Comparison of ENCODE assay signal across 23 mouse cellular contexts in genomic region chr13:102666731-102667130, GRCm38 (mm10). TPM values are rescaled to one million over a fixed set of nuclear protein-coding genes. Genes with fewer than 3 reads are reported as not detected.
DNase-seq lines count a peak whose midpoint lies in the region; ATAC-seq and TF ChIP-seq lines count a peak whose summit lies in the region.
"Had no signal": no experiment of that assay in that cellular context is flagged by ENCODE, and none has a peak within 500 bp of the region (broad histone marks: within the 10 kb centered on the region; RNA-seq: fewer than 3 reads in every experiment).

No protein-coding gene starts in this region.

- H3K79me2 ChIP-seq in macrophage (ENCODE audit: inconsistent target): no peaks in the 10 kb centered on the region

- DNase-seq in heart, adult 11 months: peak; percentile 83
- DNase-seq in heart, postnatal 14 days: no peak
- DNase-seq in spleen, adult 2 months (ENCODE audit: low read depth in 1 of 2, low spot score in 2 of 2): no peak
- DNase-seq in spleen, adult 12 weeks (ENCODE audit: low spot score): no peak
- DNase-seq in thymus, adult 18-20 months: no peak
- no peak for DNase-seq in thymus, postnatal 36 days
- DNase-seq: cerebellum, adult 9-10 months; gastrocnemius, postnatal 25 days; kidney, postnatal 4 days; layer of hippocampus, postnatal 36 days; lung, embryonic 14.5 days; midbrain, embryonic 14.5 days; thymus, postnatal 14 days had no signal

- H3K27ac ChIP-seq in spleen, adult 2 months (ENCODE audit: insufficient read depth, low read length): 0 out of 2 replicates have a peak overlapping the region, but pooled peaks have one; percentile 18
- peak overlapping the region; percentile 5; the same call in 1 of the 2 replicates for H3K27ac ChIP-seq in macrophage
- H3K27ac ChIP-seq: embryonic facial prominence, embryonic 12.5 days; forebrain, embryonic 13.5 days; heart, embryonic 10.5 days; hindbrain, embryonic 13.5 days; intestine, embryonic 15.5 days; stomach, postnatal 0 days had no signal

- no peak for TF ChIP-seq CTCF in spleen, adult 2 months (IDR thresholded peaks at IDR 0.05; ENCODE audit: extremely low read depth, insufficient read depth, insufficient read length, insufficient replicate concordance)

- H3K4me1 ChIP-seq in spleen, adult 2 months (ENCODE audit: control insufficient read depth, insufficient read depth, insufficient read length): peaks cover 8% of the 10 kb centered on the region; the same call in 1 of the 2 replicates
- H3K4me1 ChIP-seq: hindbrain, embryonic 13.5 days had no signal

- intact Hi-C loops in heart, postnatal 14 days (cut with DNase I): no loop called here

- WGBS in spleen, adult 2 months: 15% methylated on average over 4 of the region's 4 CpGs
- WGBS in macrophage (ENCODE audit: missing documents): 15% methylated on average over 4 of the region's 4 CpGs

- no peaks in the 10 kb centered on the region for H3K27me3 ChIP-seq in spleen, adult 2 months (ENCODE audit: control insufficient read depth, insufficient read depth, low read length)
- H3K27me3 ChIP-seq: embryonic facial prominence, embryonic 12.5 days; forebrain, embryonic 13.5 days; intestine, embryonic 15.5 days had no signal

- no peak overlapping the region for H3K4me3 ChIP-seq in spleen, adult 2 months (ENCODE audit: extremely low read depth, insufficient read depth, insufficient read length)
- H3K4me3 ChIP-seq in macrophage (ENCODE audit: inconsistent target): no peak overlapping the region
- H3K4me3 ChIP-seq: embryonic facial prominence, embryonic 12.5 days; erythroblast, embryonic 14.5 days; forebrain, embryonic 13.5 days; heart, embryonic 10.5 days; hindbrain, embryonic 13.5 days; intestine, embryonic 15.5 days; myocyte had no signal

- ATAC-seq in inflammation-experienced regulatory T-cells, adult 6 months: no peak
- ATAC-seq: forebrain, embryonic 13.5 days; intestine, embryonic 15.5 days had no signal

- TF ChIP-seq POLR2A in spleen, adult 2 months (IDR thresholded peaks at IDR 0.05; ENCODE audit: low read depth, low read length): no peak

- no peaks in the 10 kb centered on the region for H3K36me3 ChIP-seq in spleen, adult 2 months (ENCODE audit: control insufficient read depth, insufficient read depth, low read length)
- no peaks in the 10 kb centered on the region for H3K36me3 ChIP-seq in macrophage (ENCODE audit: inconsistent target)
- H3K36me3 ChIP-seq: embryonic facial prominence, embryonic 12.5 days; heart, embryonic 10.5 days; hindbrain, embryonic 13.5 days; intestine, embryonic 15.5 days had no signal

RNA-seq across cellular contexts. Expression of gene Cd180, which starts 26.6 kb away (rescaled TPM):
- total RNA-seq in heart, postnatal 14 days (2021): 1 to 10 TPM in 1 of 2 experiments, under 1 TPM in 1; 0.41 to 1.2 TPM
- polyA plus RNA-seq in spleen, adult 2 months (2012; rRNA removed): 25.0 and 31.6 TPM in 2 replicates
- total RNA-seq in macrophage (2018; cell fraction: chromatin; rRNA removed): 1,000 to 10,000 TPM in 1 of 26 experiments, 100 to 1,000 TPM in 25; 201 to 1,028 (median 508) TPM
- 100 to 1,000 TPM; 376 to 879 (median 604) TPM for total RNA-seq in macrophage (2018; cell fraction: cytosol; rRNA removed)
- total RNA-seq in macrophage (2018; cell fraction: nucleus; rRNA removed): 1,000 to 10,000 TPM in 4 of 26 experiments, 100 to 1,000 TPM in 22; 480 to 1,145 (median 738) TPM
- polyA plus RNA-seq in macrophage (2018): 303 to 726 TPM (median 382 TPM) in 3 replicates
- polyA plus RNA-seq in inflammation-experienced regulatory T-cells, adult 6 months (2017; shearing (Covaris generic)): under 1 TPM in 2 of 3 experiments, not detected in 1; 0.21 to 0.99 TPM
- polyA plus RNA-seq: erythroblast, embryonic 14.5 days had no signal
